In the genomic region with DNA sequence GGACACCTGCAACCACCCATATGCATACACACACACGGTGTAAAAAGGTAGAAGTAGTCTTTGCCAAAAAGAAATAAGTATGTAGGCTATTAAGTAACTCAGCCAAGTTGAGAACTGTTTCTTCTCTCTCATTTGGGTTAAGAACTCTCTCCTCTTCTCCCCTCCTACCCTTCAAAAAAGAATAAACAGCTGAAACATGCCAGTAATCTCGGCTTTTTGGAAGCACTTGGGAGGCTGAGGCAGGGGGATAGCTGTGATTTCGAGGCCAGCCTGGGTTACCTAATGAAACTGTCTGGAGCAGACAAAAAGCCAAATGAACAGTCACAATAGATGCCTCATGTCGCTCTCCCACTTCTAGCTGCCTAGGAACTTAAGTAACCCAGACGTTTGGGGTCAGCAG, we compare ENCODE assay signal across 7 mouse cellular contexts. TPM values are rescaled to one million over a fixed set of nuclear protein-coding genes. Genes with fewer than 3 reads are reported as not detected.
A peak's percentile ranks its signal among the peaks of the same experiment; 100 is the strongest.
DNase-seq lines count a peak whose midpoint lies in the region; ATAC-seq lines count a peak whose summit lies in the region.

No protein-coding gene starts in this region.

- H3K9ac ChIP-seq in neural tube, embryonic 11.5 days (ENCODE audit: low read length): peak overlapping the region; percentile 75
- peak overlapping the region; percentile 75 for H3K9ac ChIP-seq in limb, embryonic 13.5 days
- peak overlapping the region; percentile 49; the same call in 1 of the 2 replicates for H3K9ac ChIP-seq in stomach, embryonic 15.5 days

- no peak for ATAC-seq in neural tube, embryonic 11.5 days (ENCODE audit: insufficient read depth, low FRiP score, low TSS enrichment)
- ATAC-seq in limb, embryonic 13.5 days (ENCODE audit: low FRiP score, low read depth): no peak
- no peak for ATAC-seq in stomach, embryonic 15.5 days (ENCODE audit: insufficient read depth, low FRiP score, low read depth)

- 27% methylated on average over 5 of the region's 5 CpGs for WGBS in neural tube, embryonic 11.5 days
- 25% methylated on average over 5 of the region's 5 CpGs for WGBS in forebrain, embryonic 10.5 days
- WGBS in limb, embryonic 13.5 days: 25% methylated on average over 5 of the region's 5 CpGs
- WGBS in stomach, embryonic 15.5 days: 22% methylated on average over 5 of the region's 5 CpGs

- H3K4me2 ChIP-seq in neural tube, embryonic 11.5 days (ENCODE audit: low read depth): peak overlapping the region; percentile 83
- H3K4me2 ChIP-seq in limb, embryonic 13.5 days (replicated peaks): peak overlapping the region; percentile 77
- peak overlapping the region; percentile 74 for H3K4me2 ChIP-seq in stomach, embryonic 15.5 days

- no peaks in the 10 kb centered on the region for H3K36me3 ChIP-seq in neural tube, embryonic 11.5 days (ENCODE audit: control insufficient read depth, insufficient read depth, low read length)
- peaks cover 40% of the 10 kb centered on the region for H3K36me3 ChIP-seq in forebrain, embryonic 10.5 days (replicated peaks)
- peaks cover 10% of the 10 kb centered on the region for H3K36me3 ChIP-seq in limb, embryonic 13.5 days
- H3K36me3 ChIP-seq in stomach, embryonic 15.5 days: no peaks in the 10 kb centered on the region

- H3K4me3 ChIP-seq in neural tube, embryonic 11.5 days (ENCODE audit: low read depth, low read length): peak overlapping the region; percentile 92
- H3K4me3 ChIP-seq in forebrain, embryonic 10.5 days: peak overlapping the region; percentile 94
- H3K4me3 ChIP-seq in limb, embryonic 13.5 days: peak overlapping the region; percentile 81
- H3K4me3 ChIP-seq in stomach, embryonic 15.5 days (replicated peaks): peak overlapping the region; percentile 76

- H3K9me3 ChIP-seq in neural tube, embryonic 11.5 days (ENCODE audit: control insufficient read depth, low read length): no peaks in the 10 kb centered on the region
- H3K9me3 ChIP-seq in forebrain, embryonic 10.5 days: no peaks in the 10 kb centered on the region
- H3K9me3 ChIP-seq in limb, embryonic 13.5 days: no peaks in the 10 kb centered on the region
- H3K9me3 ChIP-seq in stomach, embryonic 15.5 days: no peaks in the 10 kb centered on the region

- no peaks in the 10 kb centered on the region for H3K27me3 ChIP-seq in neural tube, embryonic 11.5 days (ENCODE audit: control insufficient read depth, insufficient read depth, low read length)
- no peaks in the 10 kb centered on the region for H3K27me3 ChIP-seq in forebrain, embryonic 10.5 days (ENCODE audit: poor library complexity, severe bottlenecking)
- no peaks in the 10 kb centered on the region for H3K27me3 ChIP-seq in limb, embryonic 13.5 days
- H3K27me3 ChIP-seq in stomach, embryonic 15.5 days (replicated peaks): no peaks in the 10 kb centered on the region

- H3K27ac ChIP-seq in neural tube, embryonic 11.5 days (ENCODE audit: low read depth, low read length): no peak overlapping the region
- H3K27ac ChIP-seq in forebrain, embryonic 10.5 days: no peak overlapping the region; the same call in 1 of the 2 replicates
- H3K27ac ChIP-seq in limb, embryonic 13.5 days: no peak overlapping the region
- H3K27ac ChIP-seq in stomach, embryonic 15.5 days: 0 out of 2 replicates have a peak overlapping the region, but pooled peaks have one; percentile 18

- intact Hi-C loops in left cerebral cortex, postnatal 14 days (cut with DNase I): no loop called here
- intact Hi-C loops in left cerebral cortex, postnatal 10 days (cut with DNase I): no loop called here

- DNase-seq in neural tube, embryonic 11.5 days (ENCODE audit: low spot score): no peak
- DNase-seq in neural tube, embryonic 10.5 days (ENCODE audit: extremely low spot score, low spot score): no peak
- no peak for DNase-seq in forebrain, embryonic 10.5 days (ENCODE audit: extremely low spot score, low spot score)
- DNase-seq in left cerebral cortex, postnatal 14 days (ENCODE audit: low spot score in 2 of 2): no peak
- no peak for DNase-seq in left cerebral cortex, postnatal 10 days (ENCODE audit: extremely low spot score in 1 of 2, low spot score in 2 of 2)

- peaks cover 5% of the 10 kb centered on the region for H3K4me1 ChIP-seq in neural tube, embryonic 11.5 days (ENCODE audit: control insufficient read depth, insufficient read depth, low read length)
- H3K4me1 ChIP-seq in forebrain, embryonic 10.5 days: peaks cover 15% of the 10 kb centered on the region
- peaks cover 8% of the 10 kb centered on the region; the same call in 1 of the 2 replicates for H3K4me1 ChIP-seq in limb, embryonic 13.5 days
- no peaks in the 10 kb centered on the region for H3K4me1 ChIP-seq in stomach, embryonic 15.5 days

RNA-seq across cellular contexts. Expression of gene Pisd, which starts 0.7 kb away (rescaled TPM):
- 72.1 and 78.3 TPM in 2 replicates for polyA plus RNA-seq in neural tube, embryonic 11.5 days (2014; fragmentation: Nextera tagmentation; extraction: Ambion mirVana)
- 76.8 and 78.3 TPM in 2 replicates for polyA plus RNA-seq in forebrain, embryonic 10.5 days (2016; fragmentation: Nextera tagmentation; extraction: Ambion mirVana)
- polyA plus RNA-seq in limb, embryonic 13.5 days (2015; fragmentation: Nextera tagmentation; extraction: Ambion mirVana): 54.4 and 55.4 TPM in 2 replicates
- polyA plus RNA-seq in stomach, embryonic 15.5 days (2015; fragmentation: Nextera tagmentation; extraction: Ambion mirVana): 74.4 and 85.8 TPM in 2 replicates
- 10 to 100 TPM; 53.4 to 63.7 TPM for total RNA-seq in left cerebral cortex, postnatal 14 days (2021)
- total RNA-seq in left cerebral cortex, postnatal 10 days (2021): 10 to 100 TPM; 46.3 to 50.2 TPM

RNA-seq across cellular contexts. Expression of gene Gm20671, which starts 42.2 kb away (rescaled TPM):
- not detected in 2 replicates for polyA plus RNA-seq in neural tube, embryonic 11.5 days (2014; fragmentation: Nextera tagmentation; extraction: Ambion mirVana)
- polyA plus RNA-seq in forebrain, embryonic 10.5 days (2016; fragmentation: Nextera tagmentation; extraction: Ambion mirVana): not detected in 2 replicates
- not detected in 2 replicates for polyA plus RNA-seq in limb, embryonic 13.5 days (2015; fragmentation: Nextera tagmentation; extraction: Ambion mirVana)
- not detected in 2 replicates for polyA plus RNA-seq in stomach, embryonic 15.5 days (2015; fragmentation: Nextera tagmentation; extraction: Ambion mirVana)
- not detected for total RNA-seq in left cerebral cortex, postnatal 14 days (2021)
- not detected for total RNA-seq in left cerebral cortex, postnatal 10 days (2021)
